Mouse (Mus musculus): ENCODE measurements around the gene Unc45a. TPM values are rescaled to one million over a fixed set of nuclear protein-coding genes. Genes with fewer than 3 reads are reported as not detected.

The Unc45a gene
- total RNA-seq, 2 experiments from 2014 or later: 47.9 to 61.9 TPM

DNA sequence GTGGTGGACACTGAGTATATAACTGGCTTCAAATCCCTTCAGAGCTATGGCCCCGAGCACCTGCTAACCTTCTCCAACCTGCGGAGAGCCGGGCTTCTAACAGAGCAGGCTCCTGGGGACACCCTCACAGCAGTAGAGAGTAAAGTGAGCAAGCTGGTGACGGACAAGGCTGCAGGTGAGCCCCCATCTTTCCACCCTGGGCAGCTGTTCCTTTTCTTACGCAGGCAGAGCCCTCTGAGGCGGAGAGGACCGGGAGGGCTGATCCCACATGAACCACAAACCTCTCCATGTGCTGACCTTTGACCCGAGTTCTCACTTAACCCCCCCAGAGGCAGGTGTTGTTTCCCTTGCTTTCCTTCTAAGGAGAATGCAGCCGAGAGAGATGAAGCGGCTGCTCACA, 53.1 kb downstream of the Unc45a start:
- no peak for DNase-seq (ENCODE audit: low spot score in 2 of 2)

DNA sequence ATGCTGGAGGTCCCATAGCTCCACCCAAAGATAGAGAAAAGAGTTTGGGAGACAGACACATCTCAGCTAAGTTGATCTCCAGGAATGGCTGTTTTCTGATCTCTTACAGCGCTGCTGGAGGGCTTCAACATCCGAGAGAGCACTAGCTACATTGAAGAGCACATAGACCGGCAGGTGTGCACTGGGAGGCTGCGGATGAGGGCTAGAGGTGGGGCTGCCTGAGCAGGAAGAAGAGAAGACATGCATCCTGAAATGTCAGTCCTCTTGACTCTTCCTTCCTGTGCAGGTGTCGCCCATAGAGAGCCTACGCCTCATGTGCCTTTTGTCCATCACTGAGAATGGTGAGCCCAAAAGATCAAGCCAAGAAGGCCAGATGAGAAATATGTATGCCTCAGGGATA, 55.1 kb downstream of the Unc45a start:
- no peak for DNase-seq (ENCODE audit: low spot score in 2 of 2)

DNA sequence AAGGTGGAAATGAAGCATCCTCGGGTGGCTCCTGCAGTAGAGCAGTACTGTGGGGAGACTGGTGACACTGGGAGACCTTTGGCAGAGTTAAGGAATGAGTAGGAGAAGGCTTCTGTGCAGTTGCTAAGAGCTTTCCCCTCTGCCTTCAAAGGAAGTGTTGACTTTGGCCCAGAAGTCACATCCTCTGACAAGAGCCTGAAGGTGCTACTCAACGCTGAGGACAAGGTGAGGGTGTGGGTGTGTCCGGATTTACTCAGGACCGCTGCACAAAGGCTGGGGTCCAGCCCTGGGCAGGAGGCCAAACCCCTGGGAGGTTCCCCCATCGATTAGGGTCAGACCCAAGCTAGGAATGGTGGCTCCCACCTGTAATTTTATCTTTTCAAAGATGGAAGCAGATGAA, 56.4 kb downstream of the Unc45a start:
- no peak for DNase-seq (ENCODE audit: low spot score in 2 of 2)

DNA sequence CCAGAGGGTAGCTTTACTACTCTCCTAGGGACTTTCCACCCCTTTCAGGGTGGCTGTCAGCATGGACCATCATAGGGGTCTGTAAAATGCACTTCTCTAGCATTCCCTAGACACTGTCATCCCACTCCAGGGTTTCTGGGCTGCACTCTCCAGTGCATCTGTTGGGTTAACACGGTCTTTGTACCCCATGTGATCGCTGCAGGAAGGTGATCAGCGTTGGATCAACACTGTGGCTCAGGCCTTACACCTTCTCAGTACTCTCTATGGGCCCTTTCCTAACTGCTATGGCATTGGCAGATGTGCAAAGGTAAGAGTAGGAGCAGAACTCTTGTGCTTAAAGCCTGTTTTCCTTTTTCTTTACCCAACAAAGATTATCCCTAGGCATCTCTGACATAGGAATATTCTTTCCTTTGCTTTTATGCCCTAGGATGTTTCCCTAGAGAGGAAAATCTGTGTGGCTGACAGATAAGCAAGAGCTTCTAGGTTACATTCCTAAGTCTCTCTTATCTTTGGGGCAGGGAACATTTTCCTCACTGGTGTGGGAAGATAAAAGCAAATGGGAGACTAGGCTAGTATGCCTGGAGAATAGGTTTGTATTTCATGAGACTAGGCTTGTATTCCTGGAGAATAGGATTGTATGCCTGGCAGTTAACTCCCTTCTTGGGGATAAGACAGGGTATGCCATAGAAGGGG, 57.4 kb downstream of the Unc45a start:
- no peak for DNase-seq (ENCODE audit: low spot score in 2 of 2)

DNA sequence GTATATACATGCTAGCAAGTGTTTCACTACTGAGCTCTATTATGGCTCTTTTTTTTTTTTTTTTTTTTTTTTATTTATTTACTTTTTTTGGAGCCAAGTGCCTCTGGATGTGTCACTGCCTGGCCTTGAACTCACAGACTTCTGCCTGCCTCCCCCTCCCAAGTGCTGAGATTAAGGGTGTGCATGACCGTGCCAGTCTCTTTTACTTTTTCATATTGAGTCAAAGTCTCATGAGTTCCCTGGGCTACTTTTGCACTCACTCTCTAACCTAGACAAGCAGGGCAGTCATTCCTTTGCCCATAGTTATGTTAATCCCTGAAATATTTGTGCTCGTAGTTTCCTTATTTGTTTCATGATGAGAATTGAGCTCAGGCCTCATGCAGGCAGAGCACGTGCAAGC, 59.2 kb downstream of the Unc45a start:
- DNase-seq (ENCODE audit: low spot score in 2 of 2): no peak

DNA sequence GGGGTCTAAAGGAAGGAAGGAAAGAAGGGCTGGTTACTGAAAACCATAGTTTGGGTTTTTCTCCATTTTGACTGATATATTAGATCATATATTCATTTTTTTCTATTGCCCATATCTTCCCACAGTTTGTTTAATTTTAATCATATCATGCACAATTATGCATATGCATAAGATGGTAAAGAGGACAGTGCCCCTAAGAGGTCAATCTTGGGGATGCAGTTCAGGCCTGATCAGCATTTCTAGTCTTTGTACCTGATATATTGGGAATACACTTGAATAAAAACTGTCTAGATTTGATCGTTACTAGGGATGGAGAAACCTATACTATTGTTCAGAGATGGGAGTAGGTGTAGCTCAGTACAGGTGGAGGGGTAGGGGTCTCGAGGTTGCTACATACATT, 59.8 kb downstream of the Unc45a start:
- no peak for DNase-seq (ENCODE audit: low spot score in 2 of 2)

DNA sequence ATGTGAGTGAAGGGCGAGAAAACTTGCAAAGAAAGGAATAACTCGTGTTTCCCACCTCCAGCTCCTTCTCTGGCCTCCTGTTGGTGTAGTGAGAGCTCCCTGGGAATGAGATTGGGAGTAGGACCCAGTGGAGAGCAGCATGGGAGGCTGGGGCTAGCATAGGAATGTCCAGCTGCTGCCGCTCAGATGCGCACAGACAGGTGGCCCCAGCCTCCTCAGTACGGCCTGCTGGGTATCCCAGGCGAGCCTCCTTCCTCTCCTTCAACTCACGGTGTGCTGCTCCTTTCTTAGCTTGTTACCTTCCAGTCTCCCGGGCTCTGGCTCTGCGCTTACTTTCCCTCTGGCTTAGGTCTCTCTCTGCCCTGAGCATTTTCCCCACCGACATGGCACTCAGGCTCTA, 60.8 kb downstream of the Unc45a start:
- no peak for DNase-seq (ENCODE audit: low spot score in 2 of 2)

DNA sequence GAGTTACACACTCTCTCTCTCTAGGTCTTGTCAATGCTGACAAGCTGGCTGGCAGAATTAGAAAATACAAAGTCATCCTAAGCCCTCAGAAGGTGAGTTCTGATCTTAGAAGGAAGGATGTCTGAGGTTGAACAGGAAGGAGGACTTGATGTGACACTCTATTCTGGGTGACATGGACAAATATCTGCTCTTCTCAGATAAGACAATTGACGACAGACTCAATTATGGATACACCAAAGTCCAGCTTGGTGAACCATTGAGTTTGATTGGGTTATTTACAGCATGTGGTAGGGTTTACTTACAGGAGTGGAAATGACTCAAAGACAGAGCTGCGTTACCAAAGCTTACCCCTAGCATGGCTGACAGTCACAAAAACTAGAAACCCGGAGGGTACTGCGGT, 64.4 kb downstream of the Unc45a start:
- DNase-seq (ENCODE audit: low spot score in 2 of 2): no peak

Other genes starting within 250 kb of the Unc45a start
- gene Idh2, start 225.6 kb downstream of the Unc45a start, total RNA-seq (2021): 10 to 100 TPM; 60.9 to 67.7 TPM
- gene Sema4b, start 154.2 kb downstream of the Unc45a start, total RNA-seq (2021): 10 to 100 TPM; 30.4 to 30.7 TPM
- 10 to 100 TPM; 23.4 to 24.3 TPM for gene Cib1, start 108.2 kb downstream of the Unc45a start, total RNA-seq (2021)
- gene Gdpgp1, start 108.1 kb downstream of the Unc45a start, total RNA-seq (2021): 1 to 10 TPM; 6.4 to 6.7 TPM
- gene Ttll13, start 94.6 kb downstream of the Unc45a start, total RNA-seq (2021): 1 to 10 TPM; 1.4 to 1.5 TPM
- gene Ngrn, start 79.8 kb downstream of the Unc45a start, total RNA-seq (2021): 10 to 100 TPM; 37.2 to 39.4 TPM
- 10 to 100 TPM; 23.0 to 25.6 TPM for gene Vps33b, start 71.4 kb downstream of the Unc45a start, total RNA-seq (2021)
- gene Prc1, start 46.6 kb downstream of the Unc45a start, total RNA-seq (2021): 10 to 100 TPM; 10.2 to 10.7 TPM
- 10 to 100 TPM; 21.2 to 22.3 TPM for gene Rccd1, start 16.6 kb downstream of the Unc45a start, total RNA-seq (2021)
- 10 to 100 TPM; 37.2 to 44.9 TPM for gene Hddc3, start 2.1 kb upstream of the Unc45a start, total RNA-seq (2021)
- gene Man2a2, start 30.4 kb upstream of the Unc45a start, total RNA-seq (2021): 100 to 1,000 TPM; 106 to 115 TPM
- 10 to 100 TPM in 1 of 2 experiments, 1 to 10 TPM in 1; 5.2 to 10.6 TPM for gene Fes, start 46.9 kb upstream of the Unc45a start, total RNA-seq (2021)
- 10 to 100 TPM; 53.6 to 56.6 TPM for gene Furin, start 64.4 kb upstream of the Unc45a start, total RNA-seq (2021)
- 1 to 10 TPM; 7.0 to 8.1 TPM for gene Blm, start 194.1 kb upstream of the Unc45a start, total RNA-seq (2021)